Mouse (Mus musculus): ENCODE results near the gene Atf5. TPM values are rescaled to one million over a fixed set of nuclear protein-coding genes. Genes with fewer than 3 reads are reported as not detected.

The Atf5 gene
- polyA plus RNA-seq, 1 experiment from 2014 or later, result 3.4 TPM

DNA sequence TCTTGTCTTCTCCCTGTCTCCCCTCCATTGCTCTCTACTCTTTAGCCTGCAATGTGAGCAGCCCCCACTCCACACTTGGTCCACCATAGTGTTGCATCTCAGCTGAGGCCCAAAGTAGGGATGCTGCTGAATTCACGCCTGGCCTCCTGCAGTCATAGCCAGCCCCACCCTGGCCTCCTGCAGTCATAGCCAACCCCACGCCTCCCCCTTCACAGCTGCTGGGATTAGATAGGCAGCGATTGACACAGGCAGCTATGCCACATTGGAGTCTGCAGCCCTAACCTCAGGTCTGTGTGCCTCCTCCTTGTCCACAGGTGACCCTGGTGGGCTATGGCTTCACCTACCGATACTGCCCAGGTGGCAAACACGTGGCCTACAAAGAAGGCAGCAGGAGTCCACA is 48.3 kb downstream of the Atf5 start:
- 90% methylated on average over 5 of the region's 5 CpGs for WGBS
- Histone ChIP-seq H3K27ac (ENCODE audit: low read length) (no peak overlapping the region), H3K9ac (replicated peaks; ENCODE audit: low read depth, low read length) (no peak overlapping the region), H3K36me3 (ENCODE audit: control insufficient read depth, insufficient read depth) (peaks cover 7% of the 10 kb centered on the region), H3K4me2 (ENCODE audit: low read length) (no peak overlapping the region), H3K4me1 (replicated peaks; ENCODE audit: control insufficient read depth, insufficient read depth, low read length) (no peaks in the 10 kb centered on the region), H3K4me3 (replicated peaks; ENCODE audit: low read length) (no peak overlapping the region), H3K27me3 (replicated peaks; ENCODE audit: control insufficient read depth, insufficient read depth, low read length) (no peaks in the 10 kb centered on the region), H3K9me3 (ENCODE audit: control insufficient read depth, low read length) (no peaks in the 10 kb centered on the region)
- no peak for ATAC-seq

MicroRNAs within 50 kb of the gene (microRNA counts, 519-probe panel; counts per million panel counts)
- microRNA mmu-miR-707, result not detected

Small RNA genes lying within 50 kb of the gene (microRNA-seq; reads per million reads assigned to microRNA genes)
- gene Mir707, result not detected

Other genes starting within 250 kb of the Atf5 start
- 0.42 and 1.4 TPM in 2 replicates for gene Napsa, start 244.3 kb downstream of the Atf5 start, polyA plus RNA-seq (2015; fragmentation: Nextera tagmentation; extraction: Ambion mirVana)
- 2.8 and 4.0 TPM in 2 replicates for gene Kcnc3, start 226.0 kb downstream of the Atf5 start, polyA plus RNA-seq (2015; fragmentation: Nextera tagmentation; extraction: Ambion mirVana)
- 1.6 and 1.7 TPM in 2 replicates for gene Myh14, start 145.8 kb downstream of the Atf5 start, polyA plus RNA-seq (2015; fragmentation: Nextera tagmentation; extraction: Ambion mirVana)
- gene Izumo2, start 107.9 kb downstream of the Atf5 start, polyA plus RNA-seq (2015; fragmentation: Nextera tagmentation; extraction: Ambion mirVana), result not detected in 2 replicates
- 34.6 and 36.0 TPM in 2 replicates for gene Vrk3, start 68.2 kb downstream of the Atf5 start, polyA plus RNA-seq (2015; fragmentation: Nextera tagmentation; extraction: Ambion mirVana)
- gene Zfp473, start 65.6 kb downstream of the Atf5 start, polyA plus RNA-seq (2015; fragmentation: Nextera tagmentation; extraction: Ambion mirVana), result 1.1 and 1.8 TPM in 2 replicates
- 53.9 and 56.1 TPM in 2 replicates for gene Nup62, start 570 bp downstream of the Atf5 start, polyA plus RNA-seq (2015; fragmentation: Nextera tagmentation; extraction: Ambion mirVana)
- 0.44 and 2.3 TPM in 2 replicates for gene Il4i1, start 271 bp downstream of the Atf5 start, polyA plus RNA-seq (2015; fragmentation: Nextera tagmentation; extraction: Ambion mirVana)
- gene Akt1s1, start 32.3 kb upstream of the Atf5 start, polyA plus RNA-seq (2015; fragmentation: Nextera tagmentation; extraction: Ambion mirVana), result 103 and 110 TPM in 2 replicates
- 121 and 122 TPM in 2 replicates for gene Tbc1d17, start 32.4 kb upstream of the Atf5 start, polyA plus RNA-seq (2015; fragmentation: Nextera tagmentation; extraction: Ambion mirVana)
- 29.4 and 32.6 TPM in 2 replicates for gene Pnkp, start 40.5 kb upstream of the Atf5 start, polyA plus RNA-seq (2015; fragmentation: Nextera tagmentation; extraction: Ambion mirVana)
- 551 and 582 TPM in 2 replicates for gene Ptov1, start 53.1 kb upstream of the Atf5 start, polyA plus RNA-seq (2015; fragmentation: Nextera tagmentation; extraction: Ambion mirVana)
- 158 and 166 TPM in 2 replicates for gene Med25, start 76.1 kb upstream of the Atf5 start, polyA plus RNA-seq (2015; fragmentation: Nextera tagmentation; extraction: Ambion mirVana)
- 21.1 and 21.2 TPM in 2 replicates for gene Fuz, start 79.4 kb upstream of the Atf5 start, polyA plus RNA-seq (2015; fragmentation: Nextera tagmentation; extraction: Ambion mirVana)
- 111 and 113 TPM in 2 replicates for gene Ap2a1, start 112.8 kb upstream of the Atf5 start, polyA plus RNA-seq (2015; fragmentation: Nextera tagmentation; extraction: Ambion mirVana)
- 0.15 TPM in 1 of 2 replicates, not detected in the other for gene Tsks, start 126.5 kb upstream of the Atf5 start, polyA plus RNA-seq (2015; fragmentation: Nextera tagmentation; extraction: Ambion mirVana)
- 49.1 and 63.9 TPM in 2 replicates for gene Cpt1c, start 158.2 kb upstream of the Atf5 start, polyA plus RNA-seq (2015; fragmentation: Nextera tagmentation; extraction: Ambion mirVana)
- gene Prmt1, start 169.9 kb upstream of the Atf5 start, polyA plus RNA-seq (2015; fragmentation: Nextera tagmentation; extraction: Ambion mirVana), result 646 and 707 TPM in 2 replicates
- 56.2 and 60.6 TPM in 2 replicates for gene Irf3, start 181.0 kb upstream of the Atf5 start, polyA plus RNA-seq (2015; fragmentation: Nextera tagmentation; extraction: Ambion mirVana)
- gene Bcl2l12, start 182.1 kb upstream of the Atf5 start, polyA plus RNA-seq (2015; fragmentation: Nextera tagmentation; extraction: Ambion mirVana), result 15.3 and 16.0 TPM in 2 replicates
- 42.1 and 44.3 TPM in 2 replicates for gene Scaf1, start 199.7 kb upstream of the Atf5 start, polyA plus RNA-seq (2015; fragmentation: Nextera tagmentation; extraction: Ambion mirVana)
- gene Rras, start 201.3 kb upstream of the Atf5 start, polyA plus RNA-seq (2015; fragmentation: Nextera tagmentation; extraction: Ambion mirVana), result 10.1 and 12.0 TPM in 2 replicates
- 15.2 and 17.3 TPM in 2 replicates for gene Prr12, start 236.2 kb upstream of the Atf5 start, polyA plus RNA-seq (2015; fragmentation: Nextera tagmentation; extraction: Ambion mirVana)
- gene Nosip, start 245.8 kb upstream of the Atf5 start, polyA plus RNA-seq (2015; fragmentation: Nextera tagmentation; extraction: Ambion mirVana), result 60.8 and 65.7 TPM in 2 replicates
- 13.3 and 13.6 TPM in 2 replicates for gene Prrg2, start 246.0 kb upstream of the Atf5 start, polyA plus RNA-seq (2015; fragmentation: Nextera tagmentation; extraction: Ambion mirVana)

Measured in forebrain, embryonic 16.5 days (tissue).